Mouse (Mus musculus): Measurements from ENCODE around the gene Zfp706.

The Zfp706 gene

DNA sequence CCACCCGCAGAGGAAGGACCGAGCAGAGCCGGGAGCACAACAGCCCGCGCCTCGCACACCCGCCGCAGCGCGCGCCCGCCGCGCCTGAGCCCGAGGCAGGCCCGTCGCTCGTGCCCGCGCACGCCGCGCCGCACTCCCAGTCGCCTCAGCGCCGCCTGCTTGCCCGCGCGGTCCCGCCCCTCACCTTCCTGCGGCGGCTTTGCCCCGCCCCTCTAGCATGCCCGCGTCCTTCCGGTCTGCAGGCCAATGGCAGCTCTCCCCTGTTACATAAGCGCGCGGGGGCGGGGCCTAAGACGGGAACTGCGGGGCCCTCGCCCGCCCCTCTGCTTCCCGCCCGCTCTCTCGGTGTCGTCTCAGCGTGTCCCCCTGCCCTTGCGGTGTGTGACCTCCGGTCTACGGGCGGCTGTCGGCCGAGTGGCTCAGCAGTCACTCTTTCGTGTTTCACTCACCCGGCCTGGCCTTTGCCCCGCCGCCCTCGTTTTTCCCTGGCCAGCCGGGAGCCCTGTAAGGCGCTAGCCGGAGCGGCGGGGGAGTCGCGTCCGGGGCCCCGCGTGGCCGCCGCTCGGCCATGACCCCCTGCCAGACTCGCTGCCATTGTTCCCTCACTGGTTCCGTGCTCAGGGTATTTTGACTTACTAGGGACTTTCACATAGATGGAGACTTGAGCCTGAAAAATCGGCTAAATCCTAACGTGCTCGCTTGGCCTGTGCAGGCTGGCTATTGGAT lies at the start of gene Zfp706:
Gene Zfp706 (minus strand): TSS at position 541 of the 726 bp plus-strand sequence.
- DNase-seq, result peak; percentile 100

GRCm38 (mm10) chr15:37054582-37054981 lies 47.0 kb upstream of the Zfp706 start:
- DNase-seq, result peak; percentile 18

GRCm38 (mm10) chr15:37053085-37053762 lies 45.7 kb upstream of the Zfp706 start:
- no peak for DNase-seq

DNA sequence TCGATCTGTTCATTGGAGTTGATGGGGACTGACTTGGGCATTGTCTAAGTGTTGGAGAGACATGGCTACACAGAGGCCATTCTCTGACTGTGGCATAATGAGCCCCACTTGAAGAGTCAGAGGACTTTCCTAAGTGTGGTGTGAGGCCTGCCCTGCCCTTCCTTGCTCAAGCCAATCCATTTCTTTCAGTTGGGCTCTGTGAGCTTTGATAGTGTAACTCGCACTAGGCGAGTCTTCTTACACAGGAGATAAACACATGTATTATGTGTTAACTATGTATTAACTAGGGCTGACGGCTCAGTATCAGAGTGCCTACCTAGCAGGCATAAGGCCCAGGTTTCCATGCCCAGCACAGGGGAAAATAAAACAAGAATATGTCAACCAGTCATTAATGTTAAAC lies 39.8 kb upstream of the Zfp706 start:
- no peak for DNase-seq

DNA sequence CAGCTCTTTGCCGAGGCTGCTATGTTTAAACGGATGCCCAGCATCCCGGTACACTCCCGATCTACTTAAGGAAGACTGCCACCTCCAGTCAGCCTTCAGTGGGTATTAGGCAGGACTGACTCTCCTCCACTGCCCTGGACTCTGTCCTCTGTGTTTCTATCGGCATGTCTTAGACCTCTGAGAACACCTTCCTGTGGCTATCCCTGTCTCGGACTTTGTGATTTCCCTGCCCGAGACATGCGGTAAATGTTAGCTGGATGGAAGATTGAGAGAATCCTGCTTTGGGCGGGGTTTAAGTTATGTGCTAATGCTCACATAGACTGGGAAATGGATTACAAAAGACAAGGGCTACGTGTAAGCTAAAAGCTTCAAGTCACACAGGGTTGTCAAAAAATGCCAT lies 39.0 kb upstream of the Zfp706 start:
- DNase-seq, result no peak

GRCm38 (mm10) chr15:37046131-37046530 lies 38.6 kb upstream of the Zfp706 start:
- DNase-seq, result peak; percentile 21

GRCm38 (mm10) chr15:37045456-37045855 lies 37.9 kb upstream of the Zfp706 start:
- DNase-seq, result no peak

DNA sequence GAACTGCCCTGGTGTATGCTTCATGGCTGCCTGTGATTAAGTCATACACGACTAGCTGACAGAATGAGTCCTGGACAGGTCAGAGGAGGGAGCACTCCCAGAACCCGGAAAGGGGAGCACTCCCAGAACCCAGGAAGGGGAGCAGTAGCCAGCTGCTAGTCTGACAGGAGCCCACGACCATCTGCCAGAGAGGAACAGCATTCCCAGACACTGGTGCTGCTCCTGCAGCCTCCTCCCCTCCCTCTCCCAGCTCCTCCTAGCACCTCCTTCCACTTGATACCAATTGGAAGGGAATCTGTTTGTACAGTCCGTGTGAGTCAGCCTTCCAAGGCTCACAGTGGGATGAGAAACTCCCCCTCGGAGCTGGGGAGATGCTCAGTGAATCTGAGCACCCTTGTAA lies 35.0 kb upstream of the Zfp706 start:
- peak; percentile 26 for DNase-seq

- no peak for DNase-seq
Observed at GRCm38 (mm10) chr15:37041214-37041613, 33.6 kb upstream of the Zfp706 start.

GRCm38 (mm10) chr15:37038666-37039065 lies 31.1 kb upstream of the Zfp706 start:
- DNase-seq, result no peak

GRCm38 (mm10) chr15:37037704-37038103 lies 30.1 kb upstream of the Zfp706 start:
- DNase-seq, result no peak

DNA sequence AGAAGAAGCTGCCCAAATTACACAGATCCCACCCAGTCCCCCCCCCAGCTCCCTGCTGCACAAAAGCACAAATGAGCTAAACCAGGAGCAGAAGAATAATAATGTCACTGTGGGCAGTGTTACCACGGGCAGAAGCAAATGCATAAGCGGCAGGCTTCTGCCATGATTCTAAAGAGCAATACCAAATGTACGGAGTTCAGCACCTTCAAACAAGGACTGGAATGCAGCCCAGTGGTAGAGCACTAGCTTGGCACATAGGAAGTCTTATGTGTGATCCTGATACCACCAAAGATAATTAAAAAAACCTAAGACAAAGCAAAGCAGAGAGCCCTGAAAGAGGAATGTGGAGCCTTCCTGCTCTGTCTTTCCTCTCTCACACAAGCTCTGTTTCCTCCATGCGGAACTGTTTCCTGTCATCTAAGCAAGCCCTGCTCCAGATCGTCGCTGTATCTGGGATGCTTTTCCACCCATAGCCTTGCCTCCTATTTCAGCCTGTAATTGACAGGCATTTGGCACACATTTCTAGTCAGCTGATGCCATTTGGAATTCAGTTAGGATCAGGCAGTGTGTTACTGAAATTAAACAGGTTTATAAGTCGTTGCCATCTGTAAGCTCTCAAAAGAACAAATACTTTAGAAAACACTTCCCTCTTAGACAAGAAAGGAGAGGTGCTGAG lies 29.0 kb upstream of the Zfp706 start:
- peak; percentile 57 for DNase-seq

- DNase-seq, result no peak
Observed at GRCm38 (mm10) chr15:37034155-37034554, 26.6 kb upstream of the Zfp706 start.

DNA sequence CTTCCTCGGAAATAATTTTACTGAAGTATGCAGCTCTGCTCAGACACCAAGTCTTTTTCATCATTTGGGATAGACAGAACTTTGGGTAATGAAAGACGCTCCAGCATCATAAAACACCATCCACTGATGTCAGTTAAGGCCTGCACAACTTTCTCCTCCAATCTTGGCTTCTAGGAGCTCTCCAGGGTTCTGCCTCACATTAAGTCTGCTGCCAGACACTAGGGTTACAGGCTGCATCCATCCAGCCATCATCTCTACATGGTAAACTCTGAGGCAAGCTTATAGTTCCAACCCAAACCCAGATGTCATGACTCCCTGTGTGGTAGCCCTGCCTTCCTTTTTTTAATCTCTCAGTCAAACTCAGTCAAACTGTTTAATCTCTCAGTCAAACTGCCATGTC lies 25.9 kb upstream of the Zfp706 start:
- DNase-seq, result no peak

DNA sequence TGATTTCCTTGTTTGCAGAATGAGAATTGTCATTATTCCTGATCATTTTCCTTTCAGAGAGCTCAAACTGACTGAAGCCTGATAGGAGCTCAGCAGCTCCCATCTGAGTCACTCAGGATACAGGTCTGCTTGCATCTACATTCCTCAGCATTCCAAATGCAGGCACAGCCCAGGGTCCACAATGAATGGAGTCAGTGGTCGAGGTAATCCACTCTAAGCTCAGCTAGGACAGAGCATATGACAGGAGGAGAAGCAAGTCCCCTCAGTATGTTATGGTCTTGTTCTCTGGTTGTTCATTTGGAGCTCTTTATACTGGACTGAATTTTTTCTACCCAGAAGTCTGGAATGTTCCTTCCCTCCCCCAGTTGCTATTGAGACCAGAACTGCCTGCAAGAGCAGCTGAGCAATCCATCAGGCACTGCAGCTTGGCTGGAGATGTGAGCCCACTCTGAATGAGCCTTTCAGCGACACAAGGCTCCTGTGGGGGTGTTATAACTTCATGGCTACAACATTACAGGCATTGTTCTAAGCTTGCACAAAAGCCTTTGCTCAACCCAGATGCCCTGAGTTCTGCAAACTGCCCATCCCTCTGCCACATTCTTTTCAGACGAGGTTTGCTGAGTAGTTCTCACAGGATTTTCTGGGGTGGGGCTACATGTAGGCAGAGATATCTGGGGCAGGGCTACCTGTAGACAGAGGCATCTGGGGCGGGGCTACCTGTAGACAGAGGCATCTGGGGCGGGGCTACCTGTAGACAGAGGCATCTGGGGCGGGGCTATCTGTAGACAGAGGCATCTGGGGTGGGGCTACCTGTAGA lies 24.0 kb upstream of the Zfp706 start:
- peak; percentile 45 for DNase-seq

DNA sequence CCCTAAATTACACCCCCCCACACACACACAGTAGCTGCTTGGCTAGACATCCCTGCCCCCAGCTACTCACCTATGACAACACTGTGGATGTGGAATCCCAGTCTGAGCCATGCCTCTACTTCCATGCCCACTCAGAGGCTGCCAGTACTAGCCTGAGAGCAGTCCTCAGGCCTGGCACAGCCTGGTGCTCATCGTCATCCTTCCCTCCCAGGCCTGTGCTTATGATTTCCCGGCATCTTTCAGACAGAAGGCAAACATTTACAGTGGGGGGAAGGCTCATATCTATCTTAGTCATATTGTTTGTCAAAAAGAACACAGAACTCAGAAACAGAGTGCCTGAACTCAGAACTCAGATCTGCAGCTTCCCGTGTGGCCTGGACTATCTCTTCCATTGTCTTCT lies 23.4 kb upstream of the Zfp706 start:
- DNase-seq, result no peak

DNA sequence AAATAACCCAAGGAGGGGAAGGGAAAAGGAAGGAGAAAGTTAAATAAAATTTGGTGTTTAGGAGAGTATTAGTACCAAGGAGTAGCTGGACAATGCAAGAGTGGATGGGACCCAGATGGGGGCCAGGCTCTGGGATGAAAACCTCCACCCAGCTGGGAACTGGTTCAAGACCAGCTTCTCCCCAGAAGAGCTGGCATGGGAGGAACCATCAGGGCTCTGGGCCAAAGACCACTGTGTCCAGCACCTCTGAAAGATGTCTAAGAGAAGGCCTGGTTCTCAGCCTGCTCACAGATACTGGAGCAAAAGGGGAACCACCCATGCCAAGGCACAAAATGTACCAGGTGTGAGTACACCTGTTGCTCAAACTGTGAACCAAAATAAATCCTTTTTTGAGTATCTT lies 20.4 kb upstream of the Zfp706 start:
- no peak for DNase-seq

DNA sequence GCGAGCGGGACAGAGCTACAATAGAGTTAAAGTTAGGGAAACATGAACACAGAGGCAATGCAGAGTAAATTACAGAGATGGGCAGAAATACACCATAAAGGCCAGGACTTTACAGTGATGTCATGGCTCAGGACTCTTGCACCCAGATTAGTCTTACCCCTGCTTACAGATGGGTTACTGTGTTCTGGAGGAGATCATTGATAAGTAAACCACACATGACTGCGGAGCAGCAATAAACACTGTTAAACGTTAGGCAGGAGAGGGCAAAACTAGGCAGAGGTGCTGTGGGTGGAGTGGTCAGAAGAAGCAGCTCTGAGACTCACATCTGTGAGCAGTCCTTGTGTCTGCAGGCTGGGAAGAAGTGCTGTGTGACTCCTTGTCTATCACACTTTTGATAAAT lies 18.9 kb upstream of the Zfp706 start:
- no peak for DNase-seq

GRCm38 (mm10) chr15:37020581-37021245 lies 13.1 kb upstream of the Zfp706 start:
- DNase-seq, result no peak

DNA sequence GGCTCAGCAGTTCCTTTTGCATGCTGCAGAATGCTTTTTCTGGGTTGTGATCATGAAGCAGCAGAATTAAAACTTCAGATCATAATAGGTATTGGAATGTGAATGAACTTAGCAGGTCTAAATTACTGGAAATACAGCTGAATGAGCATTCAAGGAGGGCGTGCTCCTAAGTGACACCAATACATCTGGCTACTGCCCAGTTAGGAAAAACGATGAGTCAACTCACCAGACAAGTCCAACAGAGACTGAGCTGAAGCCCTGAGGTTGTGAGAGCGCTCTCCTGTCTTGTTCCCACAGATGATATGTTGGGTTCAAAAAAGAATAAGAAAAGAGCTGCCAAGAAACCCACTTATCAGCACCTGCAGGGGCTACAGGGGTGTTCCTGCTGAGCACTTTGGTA lies 11.9 kb upstream of the Zfp706 start:
- DNase-seq, result no peak

DNA sequence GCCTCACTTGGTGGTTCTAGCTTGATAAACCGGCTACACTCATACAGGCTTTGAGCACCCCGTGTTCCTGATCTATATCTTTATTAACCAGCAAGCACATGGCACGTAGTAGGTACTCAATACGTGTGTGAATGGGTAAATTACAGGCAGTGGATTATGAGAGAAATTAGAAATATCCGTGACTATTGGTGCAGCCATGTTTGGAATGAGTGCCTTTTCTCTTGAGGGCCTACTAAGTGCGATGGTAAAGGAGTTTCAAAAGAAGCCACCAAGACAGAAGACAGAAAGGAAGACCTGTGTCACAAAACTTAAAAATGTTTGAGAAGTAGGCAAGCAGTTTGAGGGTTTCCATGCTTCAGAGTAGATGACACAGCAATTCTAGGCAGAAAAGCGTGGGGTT lies 4.3 kb upstream of the Zfp706 start:
- no peak for DNase-seq

- DNase-seq, result no peak
Observed at GRCm38 (mm10) chr15:37011316-37011715, 3.7 kb upstream of the Zfp706 start.

GRCm38 (mm10) chr15:37008546-37008945 lies 973 bp upstream of the Zfp706 start:
- DNase-seq, result no peak
